Mouse (Mus musculus) thymus, postnatal 4 days (tissue): ENCODE data around the gene Kcmf1.
"Not testable (repeated sequence)": the region's sequence is repeated elsewhere in the genome, so short reads cannot be mapped to it uniquely, and the experiment has no call there.

Experiments used
- DNase-seq: peaks from one replicate; pipeline ENCODE4 v3.0.0; 2021

Gene Kcmf1

GRCm38 (mm10) chr6:72898244-72899200, 1.3 kb downstream of the Kcmf1 start:
- peak; percentile 80 for DNase-seq

- DNase-seq = no peak
Observed at GRCm38 (mm10) chr6:72895000-72895399, 4.8 kb downstream of the Kcmf1 start.

- DNase-seq = no peak
Observed at GRCm38 (mm10) chr6:72891238-72891637, 8.5 kb downstream of the Kcmf1 start.

GRCm38 (mm10) chr6:72888655-72889054, 11.1 kb downstream of the Kcmf1 start:
- no peak for DNase-seq

- no peak for DNase-seq
Observed at GRCm38 (mm10) chr6:72885268-72885667, 14.5 kb downstream of the Kcmf1 start.

- DNase-seq = no peak
Observed at GRCm38 (mm10) chr6:72884767-72885166, 15.0 kb downstream of the Kcmf1 start.

- DNase-seq = no peak
Observed at GRCm38 (mm10) chr6:72882661-72883458, 16.9 kb downstream of the Kcmf1 start.

- DNase-seq = no peak
Observed at GRCm38 (mm10) chr6:72882222-72882621, 17.6 kb downstream of the Kcmf1 start.

GRCm38 (mm10) chr6:72881619-72881979, 18.2 kb downstream of the Kcmf1 start:
- DNase-seq = no peak

- no peak for DNase-seq
Observed at GRCm38 (mm10) chr6:72880913-72881618, 18.7 kb downstream of the Kcmf1 start.

- DNase-seq = no peak
Observed at GRCm38 (mm10) chr6:72876629-72877028, 23.1 kb downstream of the Kcmf1 start.

- no peak for DNase-seq
Observed at GRCm38 (mm10) chr6:72873338-72873737, 26.4 kb downstream of the Kcmf1 start.

GRCm38 (mm10) chr6:72872276-72872675, 27.5 kb downstream of the Kcmf1 start:
- DNase-seq = no peak

- no peak for DNase-seq
Observed at GRCm38 (mm10) chr6:72869601-72870000, 30.2 kb downstream of the Kcmf1 start.

GRCm38 (mm10) chr6:72868688-72869087, 31.1 kb downstream of the Kcmf1 start:
- peak; percentile 24 for DNase-seq

GRCm38 (mm10) chr6:72867746-72868145, 32.0 kb downstream of the Kcmf1 start:
- no peak for DNase-seq

GRCm38 (mm10) chr6:72866232-72866631, 33.5 kb downstream of the Kcmf1 start:
- DNase-seq = no peak

GRCm38 (mm10) chr6:72862686-72863085, 37.1 kb downstream of the Kcmf1 start:
- not testable (repeated sequence) for DNase-seq

- no peak for DNase-seq
Observed at GRCm38 (mm10) chr6:72854256-72854655, 45.5 kb downstream of the Kcmf1 start.

- DNase-seq = no peak
Observed at GRCm38 (mm10) chr6:72852180-72852579, 47.6 kb downstream of the Kcmf1 start.

GRCm38 (mm10) chr6:72851633-72852032, 48.1 kb downstream of the Kcmf1 start:
- DNase-seq = peak; percentile 81

- no peak for DNase-seq
Observed at GRCm38 (mm10) chr6:72841986-72842502, 57.7 kb downstream of the Kcmf1 start.
